Mouse (Mus musculus) layer of hippocampus, adult 6 months (tissue): ENCODE results near the gene Egfr. TPM values are rescaled to one million over a fixed set of nuclear protein-coding genes. Genes with fewer than 3 reads are reported as not detected.

Source experiments
- long read RNA-seq, 2 experiments: library from polyadenylated mRNA; unstranded; transcript quantifications; one replicate each; pipeline ENCODE4 v2.0.0; 2019 to 2020
- polyA plus RNA-seq: library from polyadenylated mRNA; unstranded; fragments of <200 nt; fragmentation: Nextera tagmentation; gene quantifications from 2 replicates; pipeline ENCODE4 v1.2.3, GENCODE M21; 2021

Gene Egfr
- 1.9 and 2.0 TPM in 2 replicates for polyA plus RNA-seq
- long read RNA-seq, experiment 1, partial matches to known transcripts = 2 of 3 reads
- long read RNA-seq, experiment 1, other reads (novel, unspliced or antisense) = 1 of 3 reads
- long read RNA-seq, experiment 2, partial matches to known transcripts = 1 of 2 reads
- long read RNA-seq, experiment 2, other reads (novel, unspliced or antisense) = 0 of 2 reads

GRCm38 (mm10) chr11:16752007-16752348, at the start of gene Egfr:
TSS of gene Egfr (plus strand) at chr11:16752203.

GRCm38 (mm10) chr11:16950976-16951760, 199.2 kb downstream of the Egfr start, which contains the start of gene Fbxo48:
TSS of gene Fbxo48 (plus strand) at chr11:16951375.

Other genes with a start within 250 kb of the Egfr start
- gene Sec61g, start 243.7 kb upstream of the Egfr start, polyA plus RNA-seq = 21.5 and 28.5 TPM in 2 replicates
- gene Fbxo48, start 199.2 kb downstream of the Egfr start, polyA plus RNA-seq = 0.06 and 0.23 TPM in 2 replicates